Mouse (Mus musculus) bone marrow, adult 2 months (tissue): ENCODE measurements at regions not wholly inside any gene's neighbourhood (a gene's known extent, or its start where the extent isn't known, plus 50 kb on each side); places are given as distances from the start of the nearest gene placed in this dataset.

Source experiments
- CTCF ChIP-seq: fragments of 200-500 bp; IDR thresholded peaks from 2 replicates; pipeline ENCODE4 v1.5.1; 2011; ENCODE audit warnings: low read length, control low read depth; ENCODE audit not compliant: control insufficient read depth, insufficient read depth
- POLR2A ChIP-seq: fragments of 200-500 bp; IDR thresholded peaks from 2 replicates; pipeline ENCODE4 v1.6.1; 2011; ENCODE audit warnings: low read depth, mild to moderate bottlenecking, control low read depth, low read length, borderline replicate concordance; ENCODE audit not compliant: control insufficient read depth

- TF ChIP-seq CTCF (no peak), POLR2A (no peak)
Measured at GRCm38 (mm10) chr6:147771411-147771810, 275.6 kb upstream of the Far2 start.
